ENCODE assay signal across 15 mouse cellular contexts in the genomic region with DNA sequence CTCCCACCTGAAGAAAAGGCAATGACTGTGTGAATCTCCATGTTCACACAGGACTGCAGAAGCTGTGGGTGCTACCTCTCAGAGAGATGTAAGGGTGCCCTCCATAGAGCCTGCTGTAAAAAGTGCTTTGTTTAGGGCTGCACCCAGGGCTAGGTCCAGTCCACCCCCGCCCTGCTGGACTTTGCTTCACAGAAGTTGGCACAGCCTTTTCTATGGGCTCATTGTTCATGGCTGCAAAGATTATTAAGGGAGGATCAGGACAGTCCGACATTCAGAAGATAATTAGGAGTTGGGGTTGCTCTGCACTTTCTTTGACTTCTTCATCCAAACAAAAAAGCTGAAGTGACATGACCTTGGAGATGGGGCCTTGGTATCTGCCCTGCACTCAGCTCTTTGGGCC. TPM values are rescaled to one million over a fixed set of nuclear protein-coding genes. Genes with fewer than 3 reads are reported as not detected.
DNase-seq lines count a peak whose midpoint lies in the region; ATAC-seq and TF ChIP-seq lines count a peak whose summit lies in the region.
"Had no signal": no experiment of that assay in that cellular context is flagged by ENCODE, and none has a peak within 500 bp of the region (broad histone marks: within the 10 kb centered on the region; RNA-seq: fewer than 3 reads in every experiment).

No protein-coding gene starts in this region.

- no peak overlapping the region for H3K4me3 ChIP-seq in layer of hippocampus, adult 2 months
- no peak overlapping the region for H3K4me3 ChIP-seq in intestine, embryonic 15.5 days (replicated peaks)
- no peak overlapping the region for H3K4me3 ChIP-seq in heart, embryonic 11.5 days (ENCODE audit: low read depth, low read length)
- H3K4me3 ChIP-seq: heart, embryonic 10.5 days had no signal

- ATAC-seq in intestine, embryonic 15.5 days, result peak; percentile 93
- no peak for ATAC-seq in cerebellum, adult (ENCODE audit: insufficient number of reproducible peaks, low FRiP score, low TSS enrichment)
- no peak for ATAC-seq in heart, embryonic 11.5 days (replicated peaks; ENCODE audit: insufficient number of reproducible peaks, low FRiP score, low TSS enrichment)
- ATAC-seq: forebrain, embryonic 14.5 days; hindbrain, postnatal 0 days; midbrain, embryonic 16.5 days had no signal

- 0 out of 2 replicates have a peak, but pooled peaks cover 8% of the 10 kb centered on the region for H3K4me1 ChIP-seq in intestine, embryonic 15.5 days (replicated peaks)
- no peaks in the 10 kb centered on the region for H3K4me1 ChIP-seq in heart, embryonic 11.5 days (ENCODE audit: control insufficient read depth, insufficient read depth, low read length)
- H3K4me1 ChIP-seq: heart, embryonic 10.5 days had no signal

- DNase-seq in layer of hippocampus, adult 2 months (ENCODE audit: low spot score in 2 of 2), result no peak
- no peak for DNase-seq in layer of hippocampus, adult 11-12 months (ENCODE audit: low spot score)
- peak; percentile 71 to 80 for DNase-seq in kidney, postnatal 25 days
- peak; percentile 54 for DNase-seq in testis, postnatal 10 days (ENCODE audit: low spot score)
- DNase-seq: adrenal gland, adult 2 months; cerebellum, adult 9-10 months; heart, postnatal 36 days; right cerebral cortex, postnatal 4 days had no signal

- WGBS in intestine, embryonic 15.5 days, result 47% methylated on average over 2 of the region's 2 CpGs
- 76% methylated on average over 2 of the region's 2 CpGs for WGBS in heart, embryonic 11.5 days (ENCODE audit: insufficient replicate concordance)

- no peaks in the 10 kb centered on the region for H3K36me3 ChIP-seq in intestine, embryonic 15.5 days
- H3K36me3 ChIP-seq in heart, embryonic 11.5 days (ENCODE audit: control insufficient read depth, insufficient read depth, low read length), result 0 out of 2 replicates have a peak, but pooled peaks cover 3% of the 10 kb centered on the region
- H3K36me3 ChIP-seq: heart, embryonic 10.5 days had no signal

- no peak overlapping the region for H3K9ac ChIP-seq in intestine, embryonic 15.5 days
- no peak overlapping the region for H3K9ac ChIP-seq in heart, embryonic 11.5 days (ENCODE audit: low read depth, low read length)

- no peak for TF ChIP-seq CTCF in layer of hippocampus, adult 2 months (conservative IDR thresholded peaks at IDR 0.05)

- peak overlapping the region; percentile 53 for H3K27ac ChIP-seq in layer of hippocampus, adult 2 months
- peak overlapping the region; percentile 54 for H3K27ac ChIP-seq in intestine, embryonic 15.5 days
- no peak overlapping the region for H3K27ac ChIP-seq in heart, embryonic 11.5 days (ENCODE audit: low read depth, low read length)
- H3K27ac ChIP-seq: heart, embryonic 10.5 days; hindbrain, postnatal 0 days had no signal

- no peaks in the 10 kb centered on the region for H3K9me3 ChIP-seq in intestine, embryonic 15.5 days
- H3K9me3 ChIP-seq in heart, embryonic 11.5 days (replicated peaks; ENCODE audit: control insufficient read depth, low read length), result no peaks in the 10 kb centered on the region
- H3K9me3 ChIP-seq: heart, embryonic 10.5 days had no signal

- no peak overlapping the region for H3K4me2 ChIP-seq in intestine, embryonic 15.5 days (replicated peaks)
- no peak overlapping the region for H3K4me2 ChIP-seq in heart, embryonic 11.5 days

- H3K27me3 ChIP-seq in intestine, embryonic 15.5 days (replicated peaks), result no peaks in the 10 kb centered on the region
- no peaks in the 10 kb centered on the region for H3K27me3 ChIP-seq in heart, embryonic 11.5 days (ENCODE audit: control insufficient read depth, insufficient read depth, low read length)

RNA-seq across cellular contexts. Expression of a gene that starts 39.4 kb away (rescaled TPM):
- 100 to 1,000 TPM; 103 to 117 TPM for total RNA-seq in layer of hippocampus, adult 2 months (2021)
- polyA plus RNA-seq in intestine, embryonic 15.5 days (2015; fragmentation: Nextera tagmentation; extraction: Ambion mirVana), result 28.2 and 31.8 TPM in 2 replicates
- 22.2 and 24.2 TPM in 2 replicates for polyA plus RNA-seq in heart, embryonic 11.5 days (2014; fragmentation: Nextera tagmentation; extraction: Ambion mirVana)

Comparison
In these comparisons a context has a peak if more than half of its experiments do, and no peak if none do; other contexts are left out.
1. DNase-seq: peak in kidney, postnatal 25 days (2 of 2) and testis, postnatal 10 days (single experiment); none in layer of hippocampus, adult 2 months (0 of 2) and layer of hippocampus, adult 11-12 months (single experiment).